Mouse (Mus musculus): ENCODE results near the gene Eva1a.

Gene Eva1a

DNA sequence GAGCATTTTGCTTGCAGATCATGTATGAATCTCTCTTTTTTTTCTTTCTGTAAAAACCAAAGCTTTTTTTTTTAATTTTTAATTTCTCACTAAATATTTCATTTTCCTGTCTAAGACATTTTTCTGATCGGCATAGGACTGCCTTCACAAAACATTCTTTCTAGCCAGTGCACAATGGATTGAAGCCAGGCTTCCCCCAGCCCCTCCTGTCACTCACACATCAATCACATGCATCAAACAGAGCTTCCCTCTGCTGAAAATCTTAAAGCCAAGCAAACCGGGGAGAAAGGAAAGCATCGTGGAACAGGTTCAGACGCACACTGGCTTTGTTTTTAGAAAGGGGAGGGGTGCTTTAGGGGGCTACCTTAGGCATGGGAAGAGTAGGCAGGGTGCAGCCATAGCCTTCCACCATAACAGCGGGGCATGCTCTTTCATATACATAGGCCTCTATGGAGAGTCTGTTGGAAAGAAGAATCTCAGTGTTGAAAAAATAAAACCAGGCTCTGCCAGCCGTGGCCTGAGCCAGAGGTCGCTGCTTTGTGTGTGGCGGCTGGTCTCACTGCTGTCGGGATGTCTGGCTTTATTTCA, 88.9 kb downstream of the Eva1a start:
- no peak for DNase-seq

DNA sequence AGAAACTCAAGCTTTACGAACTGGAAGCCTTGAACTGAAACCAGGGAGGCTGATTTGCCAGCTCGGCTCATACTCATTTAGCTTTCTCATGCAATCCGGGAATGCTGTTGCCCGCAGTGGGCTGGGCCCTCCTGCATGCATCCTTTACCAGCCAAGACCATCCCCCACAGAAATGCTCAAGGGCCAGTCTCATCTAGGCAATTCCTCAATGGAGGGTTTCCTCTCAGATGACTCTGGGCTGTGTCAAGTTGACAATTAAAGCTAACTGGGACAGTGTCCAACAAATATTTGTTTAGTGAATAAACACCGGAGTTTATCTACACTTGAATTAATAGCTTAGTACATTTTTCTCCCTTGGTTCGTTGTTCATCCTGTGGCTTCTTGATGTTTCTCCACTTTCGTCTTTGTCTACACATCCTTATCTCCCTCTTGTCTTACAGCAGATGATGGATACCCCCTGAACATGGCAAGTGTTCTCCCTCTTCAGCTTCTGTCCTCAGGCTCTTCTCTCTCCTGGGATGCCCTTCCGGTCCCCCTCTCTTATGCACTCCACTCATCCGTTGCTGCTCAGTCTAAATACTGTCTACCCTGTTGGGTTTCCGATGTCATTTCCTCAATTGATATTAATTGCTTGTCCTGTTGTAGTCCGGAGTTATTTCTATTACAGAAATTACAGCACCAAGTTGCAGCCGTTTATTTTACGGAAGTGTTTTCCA, 92.2 kb downstream of the Eva1a start:
- DNase-seq: no peak

- DNase-seq: no peak
Observed at GRCm38 (mm10) chr6:82133592-82133978, 92.7 kb downstream of the Eva1a start.

DNA sequence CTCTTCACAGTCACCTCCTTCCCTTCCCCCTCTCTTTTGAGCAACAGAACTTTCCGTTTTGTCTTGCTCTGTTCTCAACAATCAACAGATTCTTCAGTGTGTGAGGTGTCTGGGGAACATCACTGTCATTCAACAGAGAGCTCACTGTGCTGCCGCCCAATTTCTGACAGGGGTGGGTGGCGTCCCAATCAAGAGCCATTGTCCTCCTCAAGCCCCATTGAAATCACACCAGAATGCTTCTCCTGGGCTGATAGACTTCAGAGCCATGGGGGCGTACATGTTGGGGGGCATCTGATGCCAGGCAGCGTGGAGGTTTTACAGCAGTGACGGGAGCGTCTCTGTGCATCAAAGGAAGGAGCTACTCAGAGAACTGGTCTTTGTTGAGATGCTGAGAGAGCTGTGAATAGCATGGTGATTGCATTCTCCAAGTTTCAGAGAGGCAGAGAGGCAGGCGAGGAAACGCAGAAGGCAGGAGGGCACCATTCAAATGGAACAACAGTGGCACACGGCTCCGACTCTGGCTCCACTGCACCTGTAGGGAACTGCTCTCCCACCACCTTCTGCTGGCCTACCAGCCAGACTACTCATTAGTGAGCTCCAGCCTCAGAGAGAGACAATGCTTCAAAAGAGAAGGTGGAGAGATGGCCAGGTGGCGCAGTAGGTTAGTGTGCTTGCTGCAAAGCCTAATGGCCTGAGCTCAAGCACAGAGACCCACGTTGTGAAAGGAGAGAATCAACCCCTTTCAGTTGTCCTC, 95.3 kb downstream of the Eva1a start:
- no peak for DNase-seq
